Mouse (Mus musculus): ENCODE measurements around the gene Tfdp2. TPM values are rescaled to one million over a fixed set of nuclear protein-coding genes. Genes with fewer than 3 reads are reported as not detected.

The Tfdp2 gene
- polyA plus RNA-seq, 2 experiments, result 15.5 to 33.0 TPM

DNA sequence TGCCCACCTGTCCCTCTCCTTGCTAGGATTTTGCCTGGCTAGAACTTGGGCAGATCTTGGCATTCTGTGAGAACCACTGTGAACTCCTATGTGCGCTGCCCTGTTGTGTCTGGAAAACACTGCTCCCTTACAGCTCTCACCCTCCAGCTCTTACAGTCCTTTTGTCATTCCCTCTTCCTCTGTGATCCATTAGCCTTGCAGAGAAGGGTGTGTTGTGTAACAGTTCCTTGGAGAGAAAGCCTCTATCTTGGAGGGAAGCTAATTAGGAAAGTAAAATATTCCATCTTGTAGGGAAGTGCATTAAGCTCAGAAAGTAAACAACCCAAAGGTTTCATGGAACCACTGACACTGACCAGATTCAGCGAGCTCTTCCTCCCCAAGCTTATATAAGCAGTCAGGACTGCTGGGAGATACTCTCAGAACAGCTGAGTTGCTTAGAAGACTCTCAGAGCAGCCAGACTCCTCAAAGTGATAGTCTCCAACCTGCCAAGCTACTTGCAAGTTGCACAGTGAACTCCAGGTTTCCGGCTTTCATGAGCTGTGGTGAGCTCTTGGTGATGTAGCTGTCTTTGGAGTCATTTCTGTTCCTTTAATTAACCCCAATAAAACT is 17.1 kb downstream of the Tfdp2 start:
- Histone ChIP-seq H3K27ac (replicated peaks; ENCODE audit: low read depth, low read length) (no peak overlapping the region), H3K4me1 (ENCODE audit: control insufficient read depth, insufficient read depth, low read length) (no peaks in the 10 kb centered on the region), H3K4me2 (replicated peaks; ENCODE audit: low read depth, low read length, severe bottlenecking) (no peak overlapping the region), H3K27me3 (ENCODE audit: control insufficient read depth, insufficient read depth, low read length) (no peaks in the 10 kb centered on the region), H3K9ac (ENCODE audit: low read depth, low read length, severe bottlenecking) (no peak overlapping the region), H3K36me3 (ENCODE audit: control insufficient read depth, insufficient read depth, low read length) (peaks cover 2% of the 10 kb centered on the region; the same call in 1 of the 2 replicates), H3K4me3 (replicated peaks; ENCODE audit: low read length) (no peak overlapping the region), H3K9me3 (ENCODE audit: control insufficient read depth, low read length) (no peaks in the 10 kb centered on the region)
- ATAC-seq (ENCODE audit: low FRiP score, low read depth) (no peak), DNase-seq (ENCODE audit: low spot score) (no peak)
- 77% methylated on average over 3 of the region's 3 CpGs for WGBS
- no peak for TF ChIP-seq POLR2A (IDR thresholded peaks at IDR 0.05; ENCODE audit: borderline replicate concordance, extremely low read depth, insufficient read depth, insufficient read length)

DNA sequence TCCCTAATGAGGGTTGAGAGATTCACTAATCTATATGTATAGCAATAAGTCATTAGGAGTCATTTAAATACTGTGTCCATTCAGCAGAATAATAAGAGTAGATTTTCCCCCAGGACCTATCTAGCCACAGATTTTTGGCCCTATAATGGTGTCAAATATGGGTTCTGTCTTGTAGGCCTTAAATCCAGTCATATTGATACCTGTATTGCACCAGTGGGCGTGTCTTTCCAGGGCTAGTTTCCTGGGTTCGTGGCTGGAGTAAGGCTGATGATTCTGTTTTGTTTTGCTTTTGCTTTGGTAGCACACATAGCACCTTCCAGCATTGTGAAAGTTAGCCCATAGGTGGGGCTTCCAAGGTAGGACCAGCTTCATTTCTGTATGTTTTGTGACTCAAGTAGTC is 18.1 kb downstream of the Tfdp2 start:
- no peak for ATAC-seq (ENCODE audit: low FRiP score, low read depth)
- Histone ChIP-seq H3K27me3 (ENCODE audit: control insufficient read depth, insufficient read depth, low read length) (no peaks in the 10 kb centered on the region), H3K36me3 (ENCODE audit: control insufficient read depth, insufficient read depth, low read length) (peaks cover 2% of the 10 kb centered on the region; the same call in 1 of the 2 replicates), H3K27ac (replicated peaks; ENCODE audit: low read depth, low read length) (no peak overlapping the region), H3K9me3 (ENCODE audit: control insufficient read depth, low read length) (no peaks in the 10 kb centered on the region), H3K4me2 (replicated peaks; ENCODE audit: low read depth, low read length, severe bottlenecking) (no peak overlapping the region), H3K4me1 (ENCODE audit: control insufficient read depth, insufficient read depth, low read length) (no peaks in the 10 kb centered on the region), H3K4me3 (replicated peaks; ENCODE audit: low read length) (no peak overlapping the region), H3K9ac (ENCODE audit: low read depth, low read length, severe bottlenecking) (no peak overlapping the region)
- WGBS, result 93% methylated on average over 2 of the region's 2 CpGs
- no peak for DNase-seq (ENCODE audit: low spot score)
- TF ChIP-seq POLR2A (IDR thresholded peaks at IDR 0.05; ENCODE audit: borderline replicate concordance, extremely low read depth, insufficient read depth, insufficient read length), result no peak

DNA sequence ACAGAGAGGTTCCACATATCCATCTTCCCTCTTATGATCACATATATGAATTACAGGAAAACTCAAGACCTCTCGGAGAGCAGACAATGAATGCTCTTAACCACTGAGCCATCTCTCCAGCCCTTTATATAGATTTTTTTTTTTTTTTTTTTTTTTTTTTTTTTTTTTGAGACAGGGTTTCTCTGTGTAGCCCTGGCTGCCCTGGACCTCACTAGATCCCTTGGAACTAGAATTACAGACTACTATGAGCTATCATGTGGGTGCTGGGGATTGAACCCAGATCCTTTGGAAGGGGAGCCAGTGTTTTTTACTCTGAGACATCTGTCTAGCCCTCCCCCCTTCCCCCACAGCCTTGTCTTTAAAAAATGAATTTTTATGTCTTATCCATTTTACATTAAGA is 21.2 kb downstream of the Tfdp2 start:
- no peak overlapping the region for H3K4me2 ChIP-seq (replicated peaks; ENCODE audit: low read depth, low read length, severe bottlenecking)
- DNase-seq (ENCODE audit: low spot score) (no peak), ATAC-seq (ENCODE audit: low FRiP score, low read depth) (no peak)
- H3K4me3 ChIP-seq (replicated peaks; ENCODE audit: low read length), result no peak overlapping the region
- H3K36me3 ChIP-seq (ENCODE audit: control insufficient read depth, insufficient read depth, low read length), result peaks cover 2% of the 10 kb centered on the region; the same call in 1 of the 2 replicates
- TF ChIP-seq POLR2A (IDR thresholded peaks at IDR 0.05; ENCODE audit: borderline replicate concordance, extremely low read depth, insufficient read depth, insufficient read length), result no peak
- no peak overlapping the region for H3K9ac ChIP-seq (ENCODE audit: low read depth, low read length, severe bottlenecking)
- no peaks in the 10 kb centered on the region for H3K9me3 ChIP-seq (ENCODE audit: control insufficient read depth, low read length)
- H3K4me1 ChIP-seq (ENCODE audit: control insufficient read depth, insufficient read depth, low read length), result no peaks in the 10 kb centered on the region
- H3K27me3 ChIP-seq (ENCODE audit: control insufficient read depth, insufficient read depth, low read length), result no peaks in the 10 kb centered on the region
- 100% methylated on average over 1 of the region's 1 CpGs for WGBS
- H3K27ac ChIP-seq (replicated peaks; ENCODE audit: low read depth, low read length), result no peak overlapping the region

DNA sequence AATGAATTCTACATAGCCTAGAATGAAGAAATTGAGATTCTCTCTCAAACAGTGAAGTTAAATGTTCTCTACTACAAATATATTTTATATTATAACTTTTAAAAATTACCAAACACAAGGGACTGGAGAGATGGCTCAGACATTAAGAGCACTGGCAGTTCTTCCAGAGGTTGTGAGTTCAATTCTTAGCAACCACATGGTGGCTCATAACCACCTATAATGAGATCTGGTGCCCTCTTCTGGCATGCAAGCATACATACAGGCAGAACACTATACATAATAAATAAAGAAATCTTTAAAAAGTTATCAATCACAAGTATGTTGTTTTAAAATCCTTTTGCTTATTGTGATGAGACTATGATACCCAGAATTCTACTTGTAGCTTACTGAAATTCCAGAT is 21.7 kb downstream of the Tfdp2 start:
- no peak for ATAC-seq (ENCODE audit: low FRiP score, low read depth)
- no peak for TF ChIP-seq POLR2A (IDR thresholded peaks at IDR 0.05; ENCODE audit: borderline replicate concordance, extremely low read depth, insufficient read depth, insufficient read length)
- H3K4me2 ChIP-seq (replicated peaks; ENCODE audit: low read depth, low read length, severe bottlenecking), result no peak overlapping the region

DNA sequence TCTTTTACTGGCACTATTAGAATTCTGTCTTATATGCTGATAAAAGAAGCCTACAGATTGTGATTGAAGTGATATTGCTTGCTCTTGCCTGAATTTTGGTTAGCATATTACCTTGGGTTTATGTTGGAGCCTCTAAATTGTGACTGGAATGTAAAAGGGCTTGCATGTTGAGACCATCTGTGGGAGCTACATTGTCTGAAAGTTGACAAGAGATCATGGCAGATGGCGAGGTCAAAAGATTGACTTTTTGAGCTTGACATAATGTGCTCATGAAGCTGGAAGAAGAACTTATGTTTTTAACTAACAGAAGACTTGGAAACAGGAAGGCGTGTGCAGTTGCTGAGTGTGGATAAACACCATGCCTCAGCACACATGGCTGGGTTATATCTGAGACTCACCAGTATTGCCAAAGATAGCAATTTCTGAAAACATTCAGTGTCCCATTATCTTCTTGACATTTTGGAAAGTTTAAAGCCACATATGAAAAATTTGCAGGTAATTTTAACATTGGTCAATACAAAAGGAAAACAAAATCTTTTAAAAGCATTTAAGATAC is 23.1 kb downstream of the Tfdp2 start:
- Histone ChIP-seq H3K36me3 (ENCODE audit: control insufficient read depth, insufficient read depth, low read length) (0 out of 2 replicates have a peak, but pooled peaks cover 1% of the 10 kb centered on the region), H3K4me2 (replicated peaks; ENCODE audit: low read depth, low read length, severe bottlenecking) (no peak overlapping the region), H3K4me1 (ENCODE audit: control insufficient read depth, insufficient read depth, low read length) (no peaks in the 10 kb centered on the region), H3K27me3 (ENCODE audit: control insufficient read depth, insufficient read depth, low read length) (no peaks in the 10 kb centered on the region), H3K4me3 (replicated peaks; ENCODE audit: low read length) (no peak overlapping the region), H3K9ac (ENCODE audit: low read depth, low read length, severe bottlenecking) (no peak overlapping the region), H3K27ac (replicated peaks; ENCODE audit: low read depth, low read length) (no peak overlapping the region), H3K9me3 (ENCODE audit: control insufficient read depth, low read length) (no peaks in the 10 kb centered on the region)
- no peak for DNase-seq (ENCODE audit: low spot score)
- ATAC-seq (ENCODE audit: low FRiP score, low read depth), result no peak
- WGBS, result 75% methylated on average over 2 of the region's 2 CpGs
- no peak for TF ChIP-seq POLR2A (IDR thresholded peaks at IDR 0.05; ENCODE audit: borderline replicate concordance, extremely low read depth, insufficient read depth, insufficient read length)

More for the DNA sequence above, 21.7 kb downstream of the Tfdp2 start:
- DNase-seq (ENCODE audit: low spot score), result no peak
- no peak overlapping the region for H3K9ac ChIP-seq (ENCODE audit: low read depth, low read length, severe bottlenecking)
- no peaks in the 10 kb centered on the region for H3K9me3 ChIP-seq (ENCODE audit: control insufficient read depth, low read length)
- no peaks in the 10 kb centered on the region for H3K4me1 ChIP-seq (ENCODE audit: control insufficient read depth, insufficient read depth, low read length)
- no peak overlapping the region for H3K4me3 ChIP-seq (replicated peaks; ENCODE audit: low read length)
- H3K27me3 ChIP-seq (ENCODE audit: control insufficient read depth, insufficient read depth, low read length), result no peaks in the 10 kb centered on the region
- peaks cover 2% of the 10 kb centered on the region; the same call in 1 of the 2 replicates for H3K36me3 ChIP-seq (ENCODE audit: control insufficient read depth, insufficient read depth, low read length)
- no peak overlapping the region for H3K27ac ChIP-seq (replicated peaks; ENCODE audit: low read depth, low read length)

Measured in limb, embryonic 14.5 days (tissue).